Mouse (Mus musculus): ENCODE data around the gene Itprid1.

GRCm38 (mm10) chr6:55920866-55921630 is 84.4 kb downstream of the Itprid1 start:
- TF ChIP-seq FLI1 (IDR thresholded peaks at IDR 0.05; ENCODE audit: low read length) (no peak), GATA1 (IDR thresholded peaks at IDR 0.05; ENCODE audit: borderline replicate concordance, low read length) (no peak)
